Mouse (Mus musculus): ENCODE results near the gene Smim20.

GRCm38 (mm10) chr5:53275376-53275775 is 8.5 kb downstream of the Smim20 start:
- no peak for TF ChIP-seq CTCF (IDR thresholded peaks at IDR 0.05; ENCODE audit: low read depth, low read length)
- TF ChIP-seq POLR2A (IDR thresholded peaks at IDR 0.05; ENCODE audit: extremely low read depth, insufficient read depth, low read length) = no peak

Data from liver, adult 2 months (tissue).